Mouse (Mus musculus): Measurements from ENCODE around the gene Homer1.

Gene Homer1

GRCm38 (mm10) chr13:93299316-93299715 lies at the start of gene Homer1:
TSS of gene Homer1 (plus strand) at chr13:93299635.
- DNase-seq (ENCODE audit: low spot score in 2 of 2): no peak

GRCm38 (mm10) chr13:93251732-93252131 lies 47.7 kb upstream of the Homer1 start:
- DNase-seq (ENCODE audit: low spot score in 2 of 2): no peak

- DNase-seq (ENCODE audit: low spot score in 2 of 2): no peak
Measured at GRCm38 (mm10) chr13:93252175-93252574, 47.3 kb upstream of the Homer1 start.

- no peak for DNase-seq (ENCODE audit: low spot score in 2 of 2)
Measured at GRCm38 (mm10) chr13:93252941-93253340, 46.5 kb upstream of the Homer1 start.

- DNase-seq (ENCODE audit: low spot score in 2 of 2): no peak
Measured at GRCm38 (mm10) chr13:93267151-93267550, 32.3 kb upstream of the Homer1 start.

- DNase-seq (ENCODE audit: low spot score in 2 of 2): no peak
Measured at GRCm38 (mm10) chr13:93300581-93300980, 1.1 kb downstream of the Homer1 start.

GRCm38 (mm10) chr13:93301060-93301459 lies 1.6 kb downstream of the Homer1 start:
- no peak for DNase-seq (ENCODE audit: low spot score in 2 of 2)

GRCm38 (mm10) chr13:93302846-93303562 lies 3.6 kb downstream of the Homer1 start:
- DNase-seq (ENCODE audit: low spot score in 2 of 2): no peak

- DNase-seq (ENCODE audit: low spot score in 2 of 2): peak; percentile 95 to 97
Measured at GRCm38 (mm10) chr13:93303563-93304250, 4.3 kb downstream of the Homer1 start.

- peak in 1 of 2 experiments; percentile 49 for DNase-seq (ENCODE audit: low spot score in 2 of 2)
Measured at GRCm38 (mm10) chr13:93304251-93305001, 5.0 kb downstream of the Homer1 start.

GRCm38 (mm10) chr13:93305149-93305548 lies 5.7 kb downstream of the Homer1 start:
- no peak for DNase-seq (ENCODE audit: low spot score in 2 of 2)

- DNase-seq (ENCODE audit: low spot score in 2 of 2): no peak
Measured at GRCm38 (mm10) chr13:93305636-93306035, 6.2 kb downstream of the Homer1 start.

GRCm38 (mm10) chr13:93306545-93306944 lies 7.1 kb downstream of the Homer1 start:
- DNase-seq (ENCODE audit: low spot score in 2 of 2): no peak

GRCm38 (mm10) chr13:93307700-93308099 lies 8.3 kb downstream of the Homer1 start:
- no peak for DNase-seq (ENCODE audit: low spot score in 2 of 2)

GRCm38 (mm10) chr13:93309295-93309694 lies 9.9 kb downstream of the Homer1 start:
- DNase-seq (ENCODE audit: low spot score in 2 of 2): no peak

- no peak for DNase-seq (ENCODE audit: low spot score in 2 of 2)
Measured at GRCm38 (mm10) chr13:93312518-93312917, 13.1 kb downstream of the Homer1 start.

GRCm38 (mm10) chr13:93314322-93314721 lies 14.9 kb downstream of the Homer1 start:
- no peak for DNase-seq (ENCODE audit: low spot score in 2 of 2)

GRCm38 (mm10) chr13:93320089-93320488 lies 20.7 kb downstream of the Homer1 start:
- no peak for DNase-seq (ENCODE audit: low spot score in 2 of 2)

GRCm38 (mm10) chr13:93326326-93326725 lies 26.9 kb downstream of the Homer1 start:
- no peak for DNase-seq (ENCODE audit: low spot score in 2 of 2)

GRCm38 (mm10) chr13:93331721-93332120 lies 32.3 kb downstream of the Homer1 start:
- DNase-seq (ENCODE audit: low spot score in 2 of 2): no peak

GRCm38 (mm10) chr13:93332491-93332890 lies 33.1 kb downstream of the Homer1 start:
- no peak for DNase-seq (ENCODE audit: low spot score in 2 of 2)

- no peak for DNase-seq (ENCODE audit: low spot score in 2 of 2)
Measured at GRCm38 (mm10) chr13:93335337-93335736, 35.9 kb downstream of the Homer1 start.

GRCm38 (mm10) chr13:93338394-93338793 lies 39.0 kb downstream of the Homer1 start:
- DNase-seq (ENCODE audit: low spot score in 2 of 2): no peak
